Mouse (Mus musculus): ENCODE results near the gene 1810049J17Rik.

The 1810049J17Rik gene

GRCm38 (mm10) chr15:12308539-12308938 is 13.2 kb downstream of the 1810049J17Rik start:
- DNase-seq (ENCODE audit: low spot score), result no peak

GRCm38 (mm10) chr15:12307114-12307513 is 14.6 kb downstream of the 1810049J17Rik start:
- DNase-seq (ENCODE audit: low spot score), result no peak

GRCm38 (mm10) chr15:12306188-12307071 is 15.3 kb downstream of the 1810049J17Rik start:
- no peak for DNase-seq (ENCODE audit: low spot score)

- DNase-seq (ENCODE audit: low spot score), result no peak
Measured at GRCm38 (mm10) chr15:12301771-12302170, 19.9 kb downstream of the 1810049J17Rik start.

GRCm38 (mm10) chr15:12298231-12298737 is 23.4 kb downstream of the 1810049J17Rik start:
- DNase-seq (ENCODE audit: low spot score), result no peak

DNA sequence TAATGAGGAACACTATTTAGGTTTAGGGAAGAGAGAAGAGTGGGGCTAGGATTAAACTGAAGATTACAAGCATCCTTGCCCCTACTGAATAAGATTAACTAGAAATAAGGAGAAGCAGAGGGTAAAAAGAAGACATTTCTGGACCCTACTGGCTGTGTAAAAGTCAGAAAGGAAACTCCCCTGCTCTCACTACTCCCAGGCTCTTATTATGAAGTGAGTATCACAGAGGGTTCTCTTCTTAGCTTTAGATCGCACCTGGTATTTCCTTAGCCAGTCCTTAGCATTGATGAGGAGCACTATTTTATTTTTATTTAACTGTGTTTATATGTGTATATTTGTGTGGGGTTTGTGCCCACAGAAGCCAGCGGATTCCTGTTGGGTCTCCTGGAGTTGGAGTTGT is 25.5 kb downstream of the 1810049J17Rik start:
- no peak for DNase-seq (ENCODE audit: low spot score)

DNA sequence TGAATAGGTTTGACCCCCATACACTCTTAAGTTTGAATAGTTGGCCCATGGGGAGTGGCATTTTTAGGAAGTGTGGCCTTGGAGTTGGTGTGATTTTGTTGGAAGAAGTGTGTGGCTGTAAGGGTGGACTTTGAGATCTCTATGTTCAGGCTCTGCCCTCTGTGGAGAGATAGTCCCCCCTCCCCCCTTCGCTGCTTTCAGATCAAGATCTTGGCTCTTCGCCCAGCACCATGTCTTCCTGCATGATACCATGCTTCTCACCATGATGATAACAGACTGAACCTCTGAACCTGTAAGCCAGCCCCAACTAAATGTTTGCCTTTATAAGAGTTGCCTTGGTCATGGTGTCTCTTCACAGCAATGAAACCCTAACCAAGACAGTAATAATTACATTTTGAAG is 29.9 kb downstream of the 1810049J17Rik start:
- no peak for DNase-seq (ENCODE audit: low spot score)

DNA sequence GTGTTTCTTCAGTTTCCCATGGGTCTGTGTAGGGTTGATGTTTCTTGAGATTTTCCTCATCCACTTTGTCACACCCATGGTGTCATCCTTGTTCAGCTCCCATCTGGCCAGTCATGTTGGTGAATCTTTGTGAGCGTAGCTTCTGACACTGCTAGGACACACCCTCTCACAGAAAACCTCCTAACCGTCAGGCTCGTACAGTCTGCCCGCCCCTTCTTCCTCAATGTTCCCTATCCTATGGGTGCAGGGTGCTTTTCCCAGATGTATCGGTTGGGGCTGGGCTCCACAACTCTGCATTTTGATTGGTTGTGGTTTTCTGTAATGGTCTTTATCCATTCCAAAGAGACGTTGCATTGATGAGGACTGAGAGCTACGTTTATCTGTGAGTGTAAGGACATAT is 31.4 kb downstream of the 1810049J17Rik start:
- DNase-seq (ENCODE audit: low spot score), result no peak

DNA sequence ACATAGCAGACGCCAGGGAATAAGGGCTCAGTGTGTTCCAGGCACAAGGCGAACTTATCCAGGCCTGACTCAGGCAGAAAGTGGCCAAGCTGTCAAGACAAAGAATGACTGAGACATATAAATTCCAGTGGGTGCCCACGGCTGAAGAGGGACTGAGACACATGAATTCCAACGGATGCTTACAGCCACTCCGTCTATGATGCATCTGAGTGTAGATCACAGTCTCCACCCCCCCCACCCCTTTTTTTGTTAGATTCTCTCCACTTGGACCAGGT is 36.2 kb downstream of the 1810049J17Rik start:
- DNase-seq (ENCODE audit: low spot score), result no peak

DNA sequence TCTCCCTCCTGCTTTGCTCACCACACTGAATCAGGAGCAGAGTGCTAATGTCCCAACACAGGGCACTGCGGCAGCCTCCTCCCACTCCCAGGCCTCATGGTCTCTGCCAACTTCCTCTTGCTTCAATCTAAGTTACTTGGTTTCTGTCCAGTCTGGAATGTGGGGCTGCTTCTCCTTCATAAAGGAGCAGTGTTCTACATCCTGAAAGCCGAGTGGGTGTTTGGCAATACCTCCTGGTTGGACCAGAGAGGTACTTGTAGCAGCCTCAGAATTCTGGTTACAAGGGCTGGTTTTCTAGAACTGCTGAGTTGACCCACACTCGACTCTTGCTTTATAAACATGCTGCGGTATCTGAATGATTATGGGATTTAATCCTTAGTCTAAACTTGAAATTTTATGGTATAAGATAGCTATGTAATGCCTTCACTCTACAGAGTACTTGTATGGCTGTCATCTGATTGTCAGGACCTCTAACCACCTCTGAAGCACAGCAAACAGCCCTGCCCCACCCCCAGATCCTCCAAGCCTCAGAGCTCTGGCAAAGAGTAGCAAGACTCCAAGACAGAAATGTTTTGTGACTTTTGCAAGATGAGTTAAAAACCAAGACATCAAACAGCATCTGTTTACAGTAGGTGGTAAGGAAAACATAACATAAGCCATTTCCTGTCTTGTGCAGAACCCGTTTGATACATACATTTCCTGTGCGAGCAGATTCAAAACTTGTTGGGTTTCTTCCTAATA is 36.7 kb downstream of the 1810049J17Rik start:
- DNase-seq (ENCODE audit: low spot score), result no peak

DNA sequence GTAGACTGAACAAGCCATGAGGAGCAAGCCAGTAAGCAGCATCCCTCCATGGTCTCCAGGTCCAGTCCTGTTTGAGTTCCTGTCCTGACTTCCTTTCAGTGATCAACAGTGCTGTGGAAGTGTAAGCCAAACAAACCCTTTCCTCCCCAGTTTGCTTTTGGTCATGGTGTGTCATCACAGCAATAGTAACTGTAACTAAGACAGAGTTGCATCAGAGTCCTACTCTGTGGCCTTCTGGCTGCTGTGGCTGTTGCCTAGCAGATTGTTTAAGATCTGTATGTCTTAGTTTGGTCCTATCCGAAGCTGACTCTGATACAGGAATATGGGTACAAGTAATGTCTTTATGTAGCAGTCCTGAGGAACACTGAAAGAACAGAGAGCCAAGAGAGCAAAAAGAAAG is 41.9 kb downstream of the 1810049J17Rik start:
- no peak for DNase-seq (ENCODE audit: low spot score)

- no peak for DNase-seq (ENCODE audit: low spot score)
Measured at GRCm38 (mm10) chr15:12275091-12275623, 46.5 kb downstream of the 1810049J17Rik start.

GRCm38 (mm10) chr15:12274053-12274769 is 47.5 kb downstream of the 1810049J17Rik start:
- no peak for DNase-seq (ENCODE audit: low spot score)

GRCm38 (mm10) chr15:12273325-12274052 is 48.2 kb downstream of the 1810049J17Rik start:
- DNase-seq (ENCODE audit: low spot score), result no peak

Measured in spleen, adult 12 weeks (tissue).